Mouse (Mus musculus): ENCODE data around the gene Adarb2. TPM values are rescaled to one million over a fixed set of nuclear protein-coding genes. Genes with fewer than 3 reads are reported as not detected.

The Adarb2 gene
- polyA plus RNA-seq, 1 experiment from 2014 or later = 0.41 TPM

- Histone ChIP-seq H3K4me2 (replicated peaks; ENCODE audit: low read depth, low read length) (no peak overlapping the region), H3K4me3 (ENCODE audit: low read length) (no peak overlapping the region), H3K4me1 (ENCODE audit: control insufficient read depth, insufficient read depth, low read length) (no peaks in the 10 kb centered on the region), H3K27ac (ENCODE audit: low read depth, low read length) (no peak overlapping the region), H3K36me3 (ENCODE audit: control insufficient read depth, insufficient read depth, low read length) (no peaks in the 10 kb centered on the region), H3K9me3 (ENCODE audit: control insufficient read depth, low read length) (0 out of 2 replicates have a peak, but pooled peaks cover 4% of the 10 kb centered on the region), H3K9ac (ENCODE audit: low read depth, low read length) (no peak overlapping the region), H3K27me3 (ENCODE audit: control insufficient read depth, insufficient read depth, low read length) (no peaks in the 10 kb centered on the region)
- 29% methylated on average over 4 of the region's 4 CpGs for WGBS
- ATAC-seq (ENCODE audit: low FRiP score, low TSS enrichment) = no peak
Observed at GRCm38 (mm10) chr13:8770616-8771015, 568.0 kb downstream of the Adarb2 start.

GRCm38 (mm10) chr13:8780441-8780840 lies 577.8 kb downstream of the Adarb2 start:
- H3K9ac ChIP-seq (ENCODE audit: low read depth, low read length) = no peak overlapping the region
- H3K9me3 ChIP-seq (ENCODE audit: control insufficient read depth, low read length) = no peaks in the 10 kb centered on the region
- no peaks in the 10 kb centered on the region for H3K27me3 ChIP-seq (ENCODE audit: control insufficient read depth, insufficient read depth, low read length)
- ATAC-seq (ENCODE audit: low FRiP score, low TSS enrichment) = peak; percentile 44
- no peaks in the 10 kb centered on the region for H3K36me3 ChIP-seq (ENCODE audit: control insufficient read depth, insufficient read depth, low read length)
- H3K4me1 ChIP-seq (ENCODE audit: control insufficient read depth, insufficient read depth, low read length) = no peaks in the 10 kb centered on the region
- WGBS = 57% methylated on average over 4 of the region's 4 CpGs
- no peak overlapping the region for H3K4me2 ChIP-seq (replicated peaks; ENCODE audit: low read depth, low read length)
- no peak overlapping the region for H3K4me3 ChIP-seq (ENCODE audit: low read length)
- no peak overlapping the region for H3K27ac ChIP-seq (ENCODE audit: low read depth, low read length)

- no peak overlapping the region for H3K4me2 ChIP-seq (replicated peaks; ENCODE audit: low read depth, low read length)
- H3K27ac ChIP-seq (ENCODE audit: low read depth, low read length) = no peak overlapping the region
- H3K9ac ChIP-seq (ENCODE audit: low read depth, low read length) = no peak overlapping the region
- ATAC-seq (ENCODE audit: low FRiP score, low TSS enrichment) = no peak
- H3K4me3 ChIP-seq (ENCODE audit: low read length) = no peak overlapping the region
- H3K9me3 ChIP-seq (ENCODE audit: control insufficient read depth, low read length) = no peaks in the 10 kb centered on the region
- no peaks in the 10 kb centered on the region for H3K4me1 ChIP-seq (ENCODE audit: control insufficient read depth, insufficient read depth, low read length)
- no peaks in the 10 kb centered on the region for H3K27me3 ChIP-seq (ENCODE audit: control insufficient read depth, insufficient read depth, low read length)
- H3K36me3 ChIP-seq (ENCODE audit: control insufficient read depth, insufficient read depth, low read length) = no peaks in the 10 kb centered on the region
- WGBS = 7% methylated on average over 4 of the region's 4 CpGs
Observed at GRCm38 (mm10) chr13:8782636-8783035, 580.0 kb downstream of the Adarb2 start.

- whole genome bisulfite sequencing = 86% methylated on average over 10 of the region's 10 CpGs
- no peaks in the 10 kb centered on the region for H3K27me3 ChIP-seq (ENCODE audit: control insufficient read depth, insufficient read depth, low read length)
- H3K36me3 ChIP-seq (ENCODE audit: control insufficient read depth, insufficient read depth, low read length) = no peaks in the 10 kb centered on the region
- H3K9me3 ChIP-seq (ENCODE audit: control insufficient read depth, low read length) = no peaks in the 10 kb centered on the region
- no peaks in the 10 kb centered on the region for H3K4me1 ChIP-seq (ENCODE audit: control insufficient read depth, insufficient read depth, low read length)
- no peak overlapping the region for H3K4me2 ChIP-seq (replicated peaks; ENCODE audit: low read depth, low read length)
- ATAC-seq (ENCODE audit: low FRiP score, low TSS enrichment) = no peak
- H3K9ac ChIP-seq (ENCODE audit: low read depth, low read length) = no peak overlapping the region
- H3K27ac ChIP-seq (ENCODE audit: low read depth, low read length) = no peak overlapping the region
- H3K4me3 ChIP-seq (ENCODE audit: low read length) = no peak overlapping the region
Observed at GRCm38 (mm10) chr13:8783686-8784307, 581.1 kb downstream of the Adarb2 start.

- 76% methylated on average over 14 of the region's 14 CpGs for WGBS
- ATAC-seq (ENCODE audit: low FRiP score, low TSS enrichment) = no peak
- no peak overlapping the region for H3K9ac ChIP-seq (ENCODE audit: low read depth, low read length)
- H3K27me3 ChIP-seq (ENCODE audit: control insufficient read depth, insufficient read depth, low read length) = no peaks in the 10 kb centered on the region
- no peak overlapping the region for H3K27ac ChIP-seq (ENCODE audit: low read depth, low read length)
- no peaks in the 10 kb centered on the region for H3K36me3 ChIP-seq (ENCODE audit: control insufficient read depth, insufficient read depth, low read length)
- H3K4me2 ChIP-seq (replicated peaks; ENCODE audit: low read depth, low read length) = no peak overlapping the region
- H3K4me3 ChIP-seq (ENCODE audit: low read length) = no peak overlapping the region
- H3K9me3 ChIP-seq (ENCODE audit: control insufficient read depth, low read length) = no peaks in the 10 kb centered on the region
- H3K4me1 ChIP-seq (ENCODE audit: control insufficient read depth, insufficient read depth, low read length) = no peaks in the 10 kb centered on the region
Observed at GRCm38 (mm10) chr13:8784308-8785061, 581.8 kb downstream of the Adarb2 start.

GRCm38 (mm10) chr13:8785185-8785584 lies 582.5 kb downstream of the Adarb2 start:
- 29% methylated on average over 9 of the region's 9 CpGs for WGBS
- H3K9ac ChIP-seq (ENCODE audit: low read depth, low read length) = no peak overlapping the region
- no peak overlapping the region for H3K4me2 ChIP-seq (replicated peaks; ENCODE audit: low read depth, low read length)
- H3K9me3 ChIP-seq (ENCODE audit: control insufficient read depth, low read length) = no peaks in the 10 kb centered on the region
- H3K27me3 ChIP-seq (ENCODE audit: control insufficient read depth, insufficient read depth, low read length) = no peaks in the 10 kb centered on the region
- H3K4me1 ChIP-seq (ENCODE audit: control insufficient read depth, insufficient read depth, low read length) = no peaks in the 10 kb centered on the region
- H3K4me3 ChIP-seq (ENCODE audit: low read length) = no peak overlapping the region
- H3K36me3 ChIP-seq (ENCODE audit: control insufficient read depth, insufficient read depth, low read length) = no peaks in the 10 kb centered on the region
- ATAC-seq (ENCODE audit: low FRiP score, low TSS enrichment) = peak; percentile 72; the same call in 1 of the 2 replicates
- no peak overlapping the region for H3K27ac ChIP-seq (ENCODE audit: low read depth, low read length)

GRCm38 (mm10) chr13:8793217-8793616 lies 590.6 kb downstream of the Adarb2 start:
- 58% methylated on average over 8 of the region's 8 CpGs for WGBS
- Histone ChIP-seq H3K9me3 (ENCODE audit: control insufficient read depth, low read length) (no peaks in the 10 kb centered on the region), H3K27me3 (ENCODE audit: control insufficient read depth, insufficient read depth, low read length) (no peaks in the 10 kb centered on the region), H3K4me3 (ENCODE audit: low read length) (no peak overlapping the region), H3K9ac (ENCODE audit: low read depth, low read length) (no peak overlapping the region), H3K4me1 (ENCODE audit: control insufficient read depth, insufficient read depth, low read length) (no peaks in the 10 kb centered on the region), H3K27ac (ENCODE audit: low read depth, low read length) (no peak overlapping the region), H3K4me2 (replicated peaks; ENCODE audit: low read depth, low read length) (no peak overlapping the region), H3K36me3 (ENCODE audit: control insufficient read depth, insufficient read depth, low read length) (no peaks in the 10 kb centered on the region)
- ATAC-seq (ENCODE audit: low FRiP score, low TSS enrichment) = no peak

- no peak overlapping the region for H3K9ac ChIP-seq (ENCODE audit: low read depth, low read length)
- H3K4me3 ChIP-seq (ENCODE audit: low read length) = no peak overlapping the region
- H3K9me3 ChIP-seq (ENCODE audit: control insufficient read depth, low read length) = no peaks in the 10 kb centered on the region
- H3K4me1 ChIP-seq (ENCODE audit: control insufficient read depth, insufficient read depth, low read length) = no peaks in the 10 kb centered on the region
- H3K27ac ChIP-seq (ENCODE audit: low read depth, low read length) = no peak overlapping the region
- peaks cover 4% of the 10 kb centered on the region; the same call in 1 of the 2 replicates for H3K36me3 ChIP-seq (ENCODE audit: control insufficient read depth, insufficient read depth, low read length)
- WGBS = 79% methylated on average over 6 of the region's 6 CpGs
- H3K27me3 ChIP-seq (ENCODE audit: control insufficient read depth, insufficient read depth, low read length) = no peaks in the 10 kb centered on the region
- H3K4me2 ChIP-seq (replicated peaks; ENCODE audit: low read depth, low read length) = no peak overlapping the region
- no peak for ATAC-seq (ENCODE audit: low FRiP score, low TSS enrichment)
Observed at GRCm38 (mm10) chr13:8800576-8800975, 597.9 kb downstream of the Adarb2 start.

- Histone ChIP-seq H3K9me3 (ENCODE audit: control insufficient read depth, low read length) (no peaks in the 10 kb centered on the region), H3K4me3 (ENCODE audit: low read length) (no peak overlapping the region), H3K27ac (ENCODE audit: low read depth, low read length) (no peak overlapping the region), H3K27me3 (ENCODE audit: control insufficient read depth, insufficient read depth, low read length) (no peaks in the 10 kb centered on the region), H3K9ac (ENCODE audit: low read depth, low read length) (no peak overlapping the region), H3K4me1 (ENCODE audit: control insufficient read depth, insufficient read depth, low read length) (no peaks in the 10 kb centered on the region), H3K36me3 (ENCODE audit: control insufficient read depth, insufficient read depth, low read length) (peaks cover 6% of the 10 kb centered on the region; the same call in 1 of the 2 replicates), H3K4me2 (replicated peaks; ENCODE audit: low read depth, low read length) (no peak overlapping the region)
- no peak for ATAC-seq (ENCODE audit: low FRiP score, low TSS enrichment)
- 99% methylated on average over 2 of the region's 2 CpGs for WGBS
Observed at GRCm38 (mm10) chr13:8805931-8806330, 603.3 kb downstream of the Adarb2 start.

Measured in kidney, embryonic 14.5 days (tissue).